Mouse (Mus musculus): ENCODE results near the gene Aamp.

The Aamp gene

DNA sequence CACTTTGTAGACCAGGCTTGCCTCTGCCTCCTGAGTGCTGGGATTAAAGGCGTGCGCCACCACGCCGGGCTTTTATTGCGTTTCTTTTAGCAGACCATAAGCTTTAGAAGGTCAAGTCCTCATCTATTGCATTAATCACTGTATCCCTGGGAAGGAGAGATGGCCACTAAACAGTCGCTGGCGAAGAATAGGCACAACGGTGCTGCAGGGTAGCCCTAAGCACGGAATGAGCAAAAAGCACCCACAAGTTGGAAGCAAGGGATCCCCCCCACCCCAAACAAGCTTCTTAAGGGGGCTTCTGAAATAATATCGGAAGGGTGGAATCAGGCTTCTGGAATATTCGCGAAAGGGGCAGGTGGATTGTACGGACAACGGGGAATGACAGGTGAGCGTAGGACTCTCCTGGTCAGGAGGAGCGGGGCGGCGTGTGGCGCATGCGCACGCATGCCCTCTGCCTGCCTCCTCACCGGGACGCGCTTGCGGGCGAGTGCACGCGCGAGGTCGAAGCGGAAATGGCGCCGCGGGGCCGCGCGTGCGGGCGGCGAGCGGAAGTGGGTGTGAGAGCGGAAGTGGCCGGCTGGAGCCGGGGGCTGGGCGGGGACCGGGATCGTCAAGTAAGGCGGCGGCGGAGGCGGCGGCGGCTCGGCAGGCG, 48.5 kb downstream of the Aamp start, which contains the start of gene Arpc2:
TSS of gene Arpc2 (plus strand) at position 147 of the 652 bp plus-strand sequence.
- DNase-seq = peak; percentile 97

DNA sequence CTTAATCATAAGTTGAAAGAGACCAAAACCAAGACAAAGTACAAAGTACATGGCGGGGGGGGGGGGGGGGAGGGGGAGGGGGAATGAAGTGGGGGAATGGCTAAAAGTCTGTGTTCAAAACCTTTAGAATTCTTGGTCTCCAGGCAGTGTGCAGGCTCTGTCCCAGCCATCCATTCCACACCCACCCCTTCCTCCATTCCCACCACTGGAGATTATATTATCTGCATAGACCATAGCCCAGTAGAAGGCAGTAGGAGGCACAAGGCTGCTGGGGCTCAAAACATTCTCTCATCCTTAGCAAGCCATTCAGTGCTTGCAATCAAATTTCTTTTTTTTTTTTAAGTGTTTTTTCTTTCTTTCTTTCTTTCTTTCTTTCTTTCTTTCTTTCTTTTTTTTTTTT, 53.5 kb downstream of the Aamp start:
- DNase-seq = no peak

- DNase-seq = no peak
These were observed 54.6 kb downstream of the Aamp start for GRCm38 (mm10) chr1:74229942-74230341.

Measured in kidney, adult 9 months (tissue).